Mouse (Mus musculus) cerebellum, adult 11-12 months (tissue): Measurements from ENCODE around the gene Qser1.

Experiments used
- DNase-seq: peaks from one replicate; pipeline ENCODE4 v3.0.0; 2022

Gene Qser1

GRCm38 (mm10) chr2:104816866-104817439, 393 bp upstream of the Qser1 start:
- DNase-seq = peak; percentile 92

DNA sequence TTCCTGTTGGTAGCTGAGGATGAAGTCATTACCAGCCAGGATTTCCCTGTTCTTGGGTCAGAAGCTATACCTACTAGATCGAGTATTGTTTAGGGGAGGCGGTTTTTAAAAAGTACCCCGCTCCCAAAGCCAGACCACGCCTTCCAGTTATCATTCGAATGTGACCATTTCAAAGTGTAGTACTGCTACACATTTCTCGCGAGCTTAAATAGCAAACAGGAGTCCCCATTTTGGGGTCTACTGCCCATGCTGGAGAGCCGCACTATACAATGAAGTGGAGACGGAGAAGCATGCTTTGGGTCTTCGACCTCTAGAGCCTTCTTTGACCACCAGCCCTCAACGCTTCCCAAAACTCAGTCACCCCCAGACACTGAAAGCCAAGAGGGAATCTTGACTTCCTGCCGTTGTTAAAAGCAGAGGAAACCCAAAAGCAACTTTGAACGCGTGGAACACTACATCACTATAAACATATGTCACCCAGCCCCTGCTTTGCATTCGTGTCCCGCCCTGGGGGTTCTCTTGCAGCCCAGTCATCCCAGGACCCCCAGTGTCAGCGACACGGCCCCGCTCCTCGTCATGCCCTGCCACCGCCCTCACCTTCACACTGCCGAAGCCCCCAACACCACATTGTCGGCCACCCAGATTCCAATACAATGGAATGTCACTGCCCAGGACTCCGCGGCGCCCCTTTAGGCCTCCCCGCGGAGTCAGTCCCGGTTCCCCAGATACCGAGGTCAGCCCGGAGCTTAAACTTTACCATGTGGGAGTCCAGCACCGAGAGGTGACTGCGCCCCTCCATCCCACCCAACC, 794 bp downstream of the Qser1 start:
- DNase-seq = no peak

GRCm38 (mm10) chr2:104814181-104814951, 2.2 kb downstream of the Qser1 start:
- DNase-seq = no peak

GRCm38 (mm10) chr2:104805435-104805834, 11.1 kb downstream of the Qser1 start:
- DNase-seq = no peak

DNA sequence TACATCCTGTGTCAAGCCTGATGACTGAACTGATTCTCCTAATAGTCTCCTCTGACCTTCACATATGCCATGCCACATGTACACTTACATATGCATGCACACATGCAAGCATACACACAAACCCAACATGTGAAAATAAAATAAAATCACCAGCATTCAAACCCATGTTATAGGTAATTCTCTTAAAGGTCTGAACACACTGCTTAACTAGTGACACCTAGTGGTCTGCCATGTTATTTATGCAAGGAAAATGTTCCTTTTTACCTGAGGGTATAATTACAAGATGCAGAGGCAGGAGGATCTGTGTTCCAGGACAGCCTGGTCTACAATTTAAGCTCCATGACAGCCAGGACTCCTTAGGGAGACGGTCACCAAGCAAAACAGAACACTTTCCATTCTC, 41.8 kb downstream of the Qser1 start:
- no peak for DNase-seq

- no peak for DNase-seq
Measured at GRCm38 (mm10) chr2:104768697-104769096, 47.9 kb downstream of the Qser1 start.

DNA sequence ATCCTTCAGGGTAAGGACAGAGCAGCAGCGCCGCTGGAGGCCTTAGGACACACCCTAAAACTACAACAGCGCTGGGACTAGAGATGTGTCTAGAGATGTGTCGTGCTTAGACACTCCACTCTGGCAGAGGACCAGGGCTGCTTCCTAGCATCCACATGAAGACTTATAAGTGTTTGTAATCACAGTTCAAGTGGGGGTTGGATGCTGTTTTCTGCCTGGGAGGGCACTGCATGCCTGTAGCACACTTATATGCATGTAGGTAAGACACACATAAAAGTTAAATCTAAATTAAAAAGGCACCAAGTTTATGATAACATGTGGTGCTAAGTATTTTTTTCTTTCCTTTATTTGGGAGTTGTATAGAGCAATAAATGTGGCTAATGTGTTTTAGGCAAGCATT, 52.5 kb downstream of the Qser1 start:
- DNase-seq = no peak

- DNase-seq = no peak
Measured at GRCm38 (mm10) chr2:104763134-104763703, 53.3 kb downstream of the Qser1 start.

DNA sequence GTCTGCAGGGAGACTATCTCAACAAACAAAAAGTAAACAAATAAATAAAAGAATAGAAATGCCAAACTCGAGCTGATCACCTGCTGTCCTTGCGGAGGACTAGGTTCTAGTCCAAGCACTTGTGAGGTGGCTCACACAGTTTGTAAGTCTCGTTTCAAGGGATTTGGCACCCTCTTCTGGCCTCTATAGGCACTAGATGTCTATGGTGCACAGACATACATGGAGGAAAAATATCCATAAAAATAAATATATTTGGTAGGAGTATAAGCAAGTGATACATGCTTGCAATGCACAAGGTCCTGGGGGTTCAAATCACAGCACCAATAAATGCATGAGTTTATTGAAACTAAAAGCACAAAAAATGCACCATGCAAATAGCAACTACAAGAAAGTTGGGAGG, 65.9 kb downstream of the Qser1 start:
- no peak for DNase-seq

DNA sequence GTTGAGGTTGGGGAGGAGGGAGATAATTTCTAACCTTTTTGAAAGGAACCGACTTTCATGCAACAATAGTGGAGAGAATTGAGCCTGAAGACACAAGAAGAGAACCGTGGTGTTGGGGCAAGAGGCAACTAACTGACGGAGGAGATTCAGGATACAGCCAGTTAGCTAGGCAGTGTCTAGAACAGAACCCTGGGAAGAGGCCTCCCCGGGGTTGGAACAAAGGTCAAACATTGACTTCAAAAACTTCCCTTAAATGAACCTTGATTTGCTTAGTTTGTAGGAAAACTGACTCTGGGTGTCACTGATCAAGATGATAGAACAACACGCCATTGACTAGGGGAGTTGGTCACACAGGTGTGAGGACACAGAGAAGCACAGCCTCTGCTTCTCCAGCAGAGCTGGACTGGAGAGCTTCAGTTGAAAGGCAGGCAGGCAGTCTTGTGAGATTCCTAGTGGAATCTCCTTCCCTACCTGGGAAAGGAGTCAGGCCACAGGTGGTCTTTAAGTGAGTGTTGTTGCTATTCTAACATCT, 67.8 kb downstream of the Qser1 start:
- DNase-seq = no peak

- no peak for DNase-seq
Measured at GRCm38 (mm10) chr2:104746251-104746650, 70.3 kb downstream of the Qser1 start.

- no peak for DNase-seq
Measured at GRCm38 (mm10) chr2:104743971-104744370, 72.6 kb downstream of the Qser1 start.

- no peak for DNase-seq
Measured at GRCm38 (mm10) chr2:104743160-104743559, 73.4 kb downstream of the Qser1 start.

DNA sequence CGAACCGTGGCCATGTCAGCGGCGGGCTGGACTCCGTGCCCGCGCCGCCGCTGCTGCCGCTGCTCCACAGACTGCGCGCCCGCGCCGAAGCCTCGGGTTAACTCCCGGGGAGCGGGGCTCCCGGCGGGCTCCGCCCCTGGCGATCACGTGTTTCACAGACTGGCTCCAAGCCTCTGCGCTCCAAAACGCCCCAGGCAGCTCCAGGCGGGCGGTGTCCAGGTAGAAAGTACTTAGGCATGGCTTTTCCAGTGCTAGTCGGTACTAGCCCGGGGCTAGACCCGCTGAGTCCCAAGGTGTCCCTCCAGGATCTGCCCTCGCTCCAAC, 73.9 kb downstream of the Qser1 start, which contains the start of gene Depdc7:
TSS of gene Depdc7 (minus strand) at position 138 of the 324 bp plus-strand sequence.
- peak; percentile 79 for DNase-seq

DNA sequence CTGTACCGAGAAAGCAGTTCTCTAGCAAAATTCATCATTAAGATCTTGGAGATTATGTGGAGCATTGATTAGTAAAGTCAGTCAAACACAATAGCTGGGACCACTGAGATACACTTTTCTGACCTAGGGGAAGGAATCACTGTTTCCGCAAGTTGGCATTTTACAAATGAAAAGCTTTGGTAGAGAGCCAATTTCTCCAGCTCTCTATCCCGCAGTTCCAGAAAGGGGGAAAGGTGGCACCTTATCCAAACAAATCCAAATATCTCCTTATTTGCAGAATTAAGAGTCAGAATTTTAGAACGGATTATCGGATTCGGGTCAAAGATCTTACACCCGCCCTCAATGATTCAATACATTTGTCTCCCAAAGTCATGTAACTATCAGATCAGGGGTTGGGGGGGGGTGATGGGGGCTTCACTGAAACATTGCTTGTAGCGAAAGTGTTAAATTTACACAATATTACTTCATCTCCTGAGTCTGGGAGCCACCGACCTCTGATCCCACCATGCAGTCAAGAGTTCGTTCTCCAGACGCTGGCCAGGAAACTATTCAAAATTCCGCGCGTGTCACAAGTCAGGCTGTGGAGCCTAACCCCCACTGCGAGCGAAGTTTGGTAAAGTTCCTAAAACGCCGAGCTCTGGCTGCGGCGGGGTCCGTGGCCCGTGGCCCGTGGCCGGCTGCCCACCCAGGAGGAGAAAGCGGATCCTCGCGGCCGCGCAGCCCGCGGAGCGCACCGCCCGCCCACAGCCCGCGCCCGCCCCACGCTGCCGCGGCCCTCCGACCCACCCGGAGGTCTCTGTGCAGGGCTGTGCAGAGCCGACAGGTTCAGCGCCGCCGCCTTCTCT, 74.4 kb downstream of the Qser1 start:
- no peak for DNase-seq

DNA sequence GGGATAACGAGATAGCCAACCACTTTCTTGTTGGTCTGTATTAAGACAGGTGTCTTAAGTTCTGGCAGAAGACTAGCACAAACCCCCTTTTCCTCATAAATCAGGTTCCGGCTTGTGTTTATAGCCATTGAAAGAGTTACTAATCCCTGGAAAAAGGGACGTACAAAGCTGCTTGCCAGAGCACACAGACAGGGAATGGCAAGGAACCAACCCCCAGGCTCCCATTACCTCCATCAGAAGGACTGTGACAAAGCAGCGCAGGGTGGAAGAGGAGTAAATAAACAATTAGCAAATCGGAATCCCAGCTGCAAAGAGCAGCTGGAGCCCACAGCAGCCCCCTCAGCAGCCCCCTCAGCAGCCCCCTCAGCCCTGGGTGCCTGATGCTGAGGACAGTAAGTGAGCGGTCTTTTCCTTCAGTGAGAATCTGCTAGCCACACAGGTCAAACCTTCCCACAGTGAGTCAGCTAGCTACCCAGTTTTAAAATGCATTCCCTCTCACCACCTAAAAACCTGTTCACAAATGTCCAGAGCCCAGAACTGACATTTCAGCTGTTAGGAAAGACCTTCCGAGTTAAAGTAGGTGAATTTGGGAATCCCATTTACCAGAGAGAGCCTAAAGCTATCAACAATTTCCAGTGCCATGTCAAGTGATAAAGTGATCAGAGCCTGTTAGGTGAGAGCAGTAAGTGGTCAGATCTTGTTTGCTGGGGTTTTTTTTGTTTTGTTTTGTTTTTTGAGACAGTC, 75.4 kb downstream of the Qser1 start:
- no peak for DNase-seq

GRCm38 (mm10) chr2:104740248-104740949, 76.2 kb downstream of the Qser1 start:
- DNase-seq = no peak

- no peak for DNase-seq
Measured at GRCm38 (mm10) chr2:104739691-104740090, 76.9 kb downstream of the Qser1 start.

DNA sequence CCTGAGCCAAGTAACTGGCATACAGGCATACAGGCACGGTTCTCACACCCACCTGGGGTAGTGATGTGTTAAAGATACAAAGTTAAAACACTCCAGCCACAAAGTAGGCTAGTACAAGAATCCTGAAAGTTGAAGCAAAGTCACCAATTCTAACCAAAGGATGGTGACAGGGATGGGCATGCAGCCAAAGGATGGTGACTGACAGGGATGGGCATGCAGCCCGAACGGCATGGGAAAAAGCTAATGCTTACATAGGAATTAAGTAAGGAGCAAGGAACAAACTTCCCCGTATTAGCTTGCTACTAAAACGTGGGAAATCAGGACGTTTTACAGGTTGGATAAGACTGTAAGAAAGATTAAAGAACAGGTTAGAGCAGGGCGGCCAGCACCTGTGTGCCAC, 80.3 kb downstream of the Qser1 start:
- no peak for DNase-seq

DNA sequence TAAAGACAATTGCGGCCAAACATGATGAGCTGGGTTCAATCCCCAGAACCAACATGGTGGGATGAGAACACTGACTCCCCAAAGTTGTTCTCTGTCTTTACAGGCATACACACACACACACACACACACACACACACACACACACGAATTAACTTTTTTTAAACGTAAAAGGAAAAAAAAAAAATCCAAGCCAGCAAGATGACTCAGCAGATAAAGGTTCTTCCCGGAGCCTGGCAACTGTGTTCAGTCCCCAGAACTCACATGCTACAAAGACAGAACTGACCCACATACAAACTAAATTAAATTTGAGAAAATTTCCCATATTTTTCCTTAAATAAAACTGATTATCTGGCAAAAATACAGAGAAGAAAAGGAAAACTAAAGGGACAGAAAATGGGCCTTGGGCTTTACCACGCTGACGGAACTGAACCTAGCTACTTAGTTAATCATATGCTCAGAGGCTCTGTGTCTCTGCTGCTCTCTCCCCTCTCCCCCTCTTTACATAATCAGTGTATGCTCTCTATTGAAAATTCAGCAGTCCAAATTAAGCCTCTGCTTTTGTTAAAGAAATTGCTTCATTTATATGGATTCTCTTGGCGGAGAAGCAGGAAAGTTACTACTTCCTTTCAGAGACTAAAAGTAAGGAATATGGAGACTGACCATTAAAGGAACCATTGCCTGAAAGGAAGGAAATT, 83.9 kb downstream of the Qser1 start:
- no peak for DNase-seq
